Mouse (Mus musculus): ENCODE measurements around the gene Cinp. TPM values are rescaled to one million over a fixed set of nuclear protein-coding genes. Genes with fewer than 3 reads are reported as not detected.
"Not testable (repeated sequence)": the region's sequence is repeated elsewhere in the genome, so short reads cannot be mapped to it uniquely, and the experiment has no call there.

The Cinp gene
- polyA plus RNA-seq, 1 experiment from 2014 or later: 66.9 TPM

DNA sequence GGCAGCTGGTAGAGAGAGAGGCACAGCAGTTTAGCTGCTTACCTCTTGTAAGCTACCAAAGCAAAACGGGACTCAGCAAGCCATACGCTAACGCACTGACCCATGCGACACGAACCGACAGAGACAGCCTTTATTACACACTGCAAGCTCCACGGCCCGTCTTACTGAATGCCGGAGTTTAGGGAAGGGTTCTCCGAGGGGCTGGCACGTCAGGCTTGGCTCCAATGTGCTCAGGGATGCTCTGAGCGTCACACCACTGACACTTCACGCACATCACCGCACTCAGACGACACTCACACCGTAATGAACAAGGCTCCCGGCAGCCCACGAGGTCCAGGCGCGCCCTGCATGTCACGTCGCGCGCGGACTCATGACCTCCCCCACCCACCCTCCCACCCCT is 339 bp downstream of the Cinp start:
- WGBS: 1% methylated on average over 25 of the region's 25 CpGs
- peaks cover 22% of the 10 kb centered on the region for H3K4me1 ChIP-seq (replicated peaks)
- peak overlapping the region; percentile 85 for H3K4me3 ChIP-seq
- H3K27ac ChIP-seq (replicated peaks): 0 out of 2 replicates have a peak overlapping the region, but pooled peaks have one; percentile 42
- peaks cover 2% of the 10 kb centered on the region for H3K36me3 ChIP-seq
- peak overlapping the region; percentile 92 for H3K9ac ChIP-seq
- no peaks in the 10 kb centered on the region for H3K9me3 ChIP-seq
- H3K27me3 ChIP-seq: no peaks in the 10 kb centered on the region
- peak overlapping the region; percentile 98 for H3K4me2 ChIP-seq
- peak; percentile 73 for ATAC-seq (ENCODE audit: low read depth)

DNA sequence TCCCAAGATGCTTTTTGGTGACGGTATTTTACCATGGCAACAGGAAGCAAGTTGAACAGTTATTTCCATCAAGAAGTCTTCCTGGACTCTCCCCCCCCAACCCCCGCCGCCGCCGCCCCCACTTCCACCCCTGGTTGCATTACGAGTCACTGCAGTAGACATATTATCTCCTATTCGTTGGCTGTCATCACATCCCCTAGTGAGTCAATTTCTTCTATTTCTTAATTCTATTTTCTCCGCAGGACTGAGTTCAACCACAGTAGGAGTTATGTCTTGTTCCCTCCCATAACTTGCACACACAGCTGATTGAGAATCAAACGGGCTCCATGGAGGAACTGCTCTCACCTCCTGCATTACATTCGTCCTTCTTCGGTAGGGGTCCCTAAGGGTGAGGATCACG is 839 bp downstream of the Cinp start:
- Histone ChIP-seq H3K4me3 (peak overlapping the region; percentile 85), H3K9ac (peak overlapping the region; percentile 92), H3K9me3 (no peaks in the 10 kb centered on the region), H3K27me3 (no peaks in the 10 kb centered on the region), H3K4me1 (replicated peaks) (peaks cover 22% of the 10 kb centered on the region), H3K4me2 (peak overlapping the region; percentile 98), H3K27ac (replicated peaks) (no peak overlapping the region), H3K36me3 (peaks cover 7% of the 10 kb centered on the region)
- ATAC-seq (ENCODE audit: low read depth): no peak
- 51% methylated on average over 12 of the region's 12 CpGs for WGBS

DNA sequence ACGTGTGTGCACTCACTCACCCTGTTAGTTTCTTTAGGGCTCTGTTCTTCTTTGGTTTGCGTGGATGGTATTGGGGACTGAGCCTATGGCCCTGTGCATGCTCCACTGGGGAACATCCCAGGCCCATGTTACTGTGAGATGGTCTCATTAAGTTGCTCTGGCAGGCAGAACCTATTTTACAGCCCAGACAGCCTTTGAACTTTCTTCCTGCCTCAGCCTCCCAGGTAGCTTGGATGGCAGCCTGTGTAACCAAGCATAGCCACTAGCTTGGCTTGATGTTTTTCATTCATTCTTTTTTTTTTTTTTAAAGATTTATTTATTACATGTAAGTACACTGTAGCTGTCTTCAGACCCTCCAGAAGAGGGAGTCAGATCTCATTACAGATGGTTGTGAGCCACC is 3.7 kb downstream of the Cinp start:
- H3K27me3 ChIP-seq: no peaks in the 10 kb centered on the region
- peaks cover 19% of the 10 kb centered on the region for H3K4me1 ChIP-seq (replicated peaks)
- H3K36me3 ChIP-seq: peaks cover 29% of the 10 kb centered on the region
- no peak overlapping the region for H3K27ac ChIP-seq (replicated peaks)
- no peaks in the 10 kb centered on the region for H3K9me3 ChIP-seq
- ATAC-seq (ENCODE audit: low read depth): no peak
- no peak overlapping the region for H3K4me3 ChIP-seq
- 96% methylated on average over 2 of the region's 2 CpGs for WGBS
- no peak overlapping the region for H3K9ac ChIP-seq
- H3K4me2 ChIP-seq: no peak overlapping the region

DNA sequence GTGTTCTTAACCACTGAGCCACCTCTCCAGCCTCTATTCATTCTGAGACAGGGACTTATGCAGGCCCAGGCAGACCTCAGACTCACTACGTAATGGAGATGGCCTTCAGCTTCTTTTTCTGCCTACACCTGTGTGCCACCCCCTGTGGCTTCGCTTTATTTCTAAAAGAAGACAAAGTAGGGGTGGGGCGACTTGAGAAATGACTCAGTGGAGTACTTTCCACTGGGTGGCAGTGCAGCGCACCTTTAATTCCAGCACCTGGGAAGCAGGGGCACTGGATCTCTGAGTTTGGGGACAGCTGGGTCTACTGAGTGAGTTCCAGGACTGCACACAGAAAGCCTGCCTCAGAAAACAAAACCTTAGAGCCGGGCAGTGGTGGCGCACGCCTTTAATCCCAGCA is 6.7 kb downstream of the Cinp start:
- no peaks in the 10 kb centered on the region for H3K4me1 ChIP-seq (replicated peaks)
- 88% methylated on average over 7 of the region's 7 CpGs for WGBS
- H3K9me3 ChIP-seq: no peaks in the 10 kb centered on the region
- no peak for ATAC-seq (ENCODE audit: low read depth)
- peaks cover 54% of the 10 kb centered on the region for H3K36me3 ChIP-seq
- no peaks in the 10 kb centered on the region for H3K27me3 ChIP-seq
- H3K4me3 ChIP-seq: no peak overlapping the region
- H3K4me2 ChIP-seq: no peak overlapping the region
- H3K27ac ChIP-seq (replicated peaks): no peak overlapping the region
- no peak overlapping the region for H3K9ac ChIP-seq

GRCm38 (mm10) chr12:110875351-110875750 is 13.6 kb downstream of the Cinp start:
- no peak overlapping the region for H3K9ac ChIP-seq
- WGBS: 95% methylated on average over 2 of the region's 2 CpGs
- ATAC-seq (ENCODE audit: low read depth): no peak
- H3K9me3 ChIP-seq: no peaks in the 10 kb centered on the region
- H3K36me3 ChIP-seq: peaks cover 92% of the 10 kb centered on the region
- no peak overlapping the region for H3K4me2 ChIP-seq
- H3K27me3 ChIP-seq: no peaks in the 10 kb centered on the region
- H3K4me1 ChIP-seq (replicated peaks): no peaks in the 10 kb centered on the region
- H3K4me3 ChIP-seq: no peak overlapping the region
- H3K27ac ChIP-seq (replicated peaks): no peak overlapping the region

- H3K4me2 ChIP-seq: no peak overlapping the region
- 92% methylated on average over 5 of the region's 5 CpGs for WGBS
- H3K36me3 ChIP-seq: peaks cover 94% of the 10 kb centered on the region
- no peaks in the 10 kb centered on the region for H3K9me3 ChIP-seq
- no peak overlapping the region for H3K27ac ChIP-seq (replicated peaks)
- ATAC-seq (ENCODE audit: low read depth): no peak
- no peaks in the 10 kb centered on the region for H3K4me1 ChIP-seq (replicated peaks)
- no peak overlapping the region for H3K9ac ChIP-seq
- no peaks in the 10 kb centered on the region for H3K27me3 ChIP-seq
- no peak overlapping the region for H3K4me3 ChIP-seq
Measured at GRCm38 (mm10) chr12:110871247-110871646, 17.7 kb downstream of the Cinp start.

GRCm38 (mm10) chr12:110870107-110870506 is 18.8 kb downstream of the Cinp start:
- no peaks in the 10 kb centered on the region for H3K4me1 ChIP-seq (replicated peaks)
- 90% methylated on average over 4 of the region's 4 CpGs for WGBS
- H3K9me3 ChIP-seq: no peaks in the 10 kb centered on the region
- H3K4me2 ChIP-seq: no peak overlapping the region
- no peak for ATAC-seq (ENCODE audit: low read depth)
- no peak overlapping the region for H3K4me3 ChIP-seq
- H3K27ac ChIP-seq (replicated peaks): no peak overlapping the region
- peaks cover 93% of the 10 kb centered on the region for H3K36me3 ChIP-seq
- no peak overlapping the region for H3K9ac ChIP-seq
- no peaks in the 10 kb centered on the region for H3K27me3 ChIP-seq

DNA sequence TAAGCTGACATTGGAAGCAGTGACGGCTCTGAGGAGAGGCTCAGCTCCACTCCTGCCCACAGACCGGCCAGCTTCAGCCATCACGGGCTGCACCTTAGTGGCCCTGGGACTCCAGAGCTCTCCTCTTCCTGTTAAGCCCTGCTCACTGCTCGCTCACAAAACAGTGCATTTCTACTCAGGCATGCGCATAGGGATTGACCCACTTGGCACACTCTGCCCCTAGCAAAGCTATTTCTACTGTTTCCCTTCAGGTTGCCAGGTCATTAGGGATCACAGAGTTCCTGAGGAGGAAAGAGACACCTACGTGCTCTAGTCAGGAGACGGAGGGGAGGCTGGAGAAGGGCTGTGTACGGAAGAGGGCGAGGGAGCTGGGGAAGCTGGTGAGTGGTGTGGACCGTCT is 23.0 kb downstream of the Cinp start:
- Histone ChIP-seq H3K4me1 (replicated peaks) (no peaks in the 10 kb centered on the region), H3K27ac (replicated peaks) (no peak overlapping the region), H3K36me3 (peaks cover 81% of the 10 kb centered on the region), H3K4me2 (no peak overlapping the region), H3K4me3 (no peak overlapping the region), H3K27me3 (no peaks in the 10 kb centered on the region), H3K9me3 (no peaks in the 10 kb centered on the region), H3K9ac (no peak overlapping the region)
- 90% methylated on average over 10 of the region's 10 CpGs for WGBS
- ATAC-seq (ENCODE audit: low read depth): no peak

DNA sequence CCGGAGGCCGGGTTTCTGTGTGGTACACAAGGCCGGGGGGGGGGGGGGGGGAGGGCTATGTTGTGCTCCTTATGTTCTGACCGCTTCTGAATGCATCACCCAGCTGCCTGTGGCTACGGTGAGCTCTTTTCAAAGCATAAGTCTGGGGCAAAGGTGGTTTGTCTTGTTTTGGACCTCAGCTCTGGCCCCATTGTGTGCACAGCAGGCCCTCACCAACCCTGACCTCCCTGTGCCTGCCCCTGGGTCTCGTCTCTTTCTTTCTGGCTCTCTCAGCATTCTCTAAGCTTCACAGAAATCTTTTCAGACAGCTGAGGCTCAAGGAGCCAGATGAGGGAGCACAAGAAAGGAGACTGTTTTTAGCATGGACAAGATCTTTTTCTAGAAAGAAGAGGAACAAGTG is 23.4 kb downstream of the Cinp start:
- H3K4me1 ChIP-seq (replicated peaks): no peaks in the 10 kb centered on the region
- H3K9ac ChIP-seq: no peak overlapping the region
- H3K36me3 ChIP-seq: peaks cover 77% of the 10 kb centered on the region
- no peak overlapping the region for H3K4me3 ChIP-seq
- H3K27ac ChIP-seq (replicated peaks): no peak overlapping the region
- ATAC-seq (ENCODE audit: low read depth): no peak
- H3K9me3 ChIP-seq: no peaks in the 10 kb centered on the region
- no peak overlapping the region for H3K4me2 ChIP-seq
- WGBS: 66% methylated on average over 6 of the region's 6 CpGs
- H3K27me3 ChIP-seq: no peaks in the 10 kb centered on the region

- peaks cover 72% of the 10 kb centered on the region for H3K36me3 ChIP-seq
- ATAC-seq (ENCODE audit: low read depth): no peak
- WGBS: 95% methylated on average over 6 of the region's 6 CpGs
Measured at GRCm38 (mm10) chr12:110864008-110864407, 24.9 kb downstream of the Cinp start.

DNA sequence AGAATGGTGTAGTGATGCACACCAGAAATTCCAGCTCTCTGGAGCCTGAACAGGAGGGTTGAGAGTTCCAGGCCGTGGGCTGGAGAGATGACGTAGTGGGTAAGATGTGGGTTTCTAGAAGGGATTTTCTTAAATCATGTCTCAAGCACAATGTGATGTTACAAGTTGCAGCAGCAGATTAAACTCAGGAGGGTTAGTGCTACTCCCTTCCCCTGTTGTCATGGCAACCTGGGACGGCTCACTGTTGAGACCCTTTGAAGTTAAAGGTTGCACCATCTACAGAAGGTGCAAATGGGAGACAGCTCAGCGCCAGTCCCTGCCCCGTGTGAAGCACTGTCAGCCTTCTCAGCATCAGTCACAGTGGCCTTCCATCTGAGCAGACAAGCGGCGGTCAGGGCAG is 27.7 kb downstream of the Cinp start:
- Histone ChIP-seq H3K9ac (no peak overlapping the region), H3K4me2 (no peak overlapping the region), H3K36me3 (peaks cover 54% of the 10 kb centered on the region), H3K9me3 (no peaks in the 10 kb centered on the region), H3K4me3 (no peak overlapping the region), H3K27me3 (no peaks in the 10 kb centered on the region), H3K4me1 (replicated peaks) (no peaks in the 10 kb centered on the region), H3K27ac (replicated peaks) (no peak overlapping the region)
- ATAC-seq (ENCODE audit: low read depth): no peak
- WGBS: 48% methylated on average over 7 of the region's 7 CpGs

More at GRCm38 (mm10) chr12:110864008-110864407, 24.9 kb downstream of the Cinp start:
- Histone ChIP-seq H3K4me3 (no peak overlapping the region), H3K9me3 (no peaks in the 10 kb centered on the region), H3K9ac (no peak overlapping the region), H3K4me1 (replicated peaks) (no peaks in the 10 kb centered on the region), H3K4me2 (no peak overlapping the region), H3K27ac (replicated peaks) (no peak overlapping the region), H3K27me3 (no peaks in the 10 kb centered on the region)

DNA sequence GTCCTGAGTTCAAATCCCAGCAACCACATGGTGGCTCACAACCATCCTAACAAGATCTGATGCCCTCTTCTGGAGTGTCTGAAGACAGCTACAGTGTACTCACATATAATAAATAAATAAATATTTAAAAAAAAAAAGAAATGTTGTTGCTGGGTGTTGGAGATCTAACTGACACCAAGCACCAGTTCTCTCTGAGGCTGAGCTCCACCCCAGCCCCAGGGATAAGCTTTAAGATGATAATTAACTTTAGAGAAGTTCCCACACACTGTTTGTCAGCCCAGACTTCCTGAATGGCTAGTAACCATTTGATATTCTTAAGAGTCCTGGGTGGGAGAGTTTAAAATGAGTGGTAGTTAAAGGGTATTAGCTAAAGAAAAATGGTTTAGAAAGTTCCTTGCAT is 28.7 kb downstream of the Cinp start:
- H3K36me3 ChIP-seq: peaks cover 54% of the 10 kb centered on the region
- H3K9ac ChIP-seq: no peak overlapping the region
- no peak for ATAC-seq (ENCODE audit: low read depth)
- no peak overlapping the region for H3K4me3 ChIP-seq
- no peaks in the 10 kb centered on the region for H3K4me1 ChIP-seq (replicated peaks)
- no peak overlapping the region for H3K27ac ChIP-seq (replicated peaks)
- H3K4me2 ChIP-seq: no peak overlapping the region
- no peaks in the 10 kb centered on the region for H3K9me3 ChIP-seq
- no peaks in the 10 kb centered on the region for H3K27me3 ChIP-seq

GRCm38 (mm10) chr12:110858681-110859080 is 30.3 kb downstream of the Cinp start:
- H3K9ac ChIP-seq; H3K4me3 ChIP-seq; H3K4me1 ChIP-seq (replicated peaks); ATAC-seq (ENCODE audit: low read depth); H3K27me3 ChIP-seq; H3K9me3 ChIP-seq; H3K4me2 ChIP-seq; H3K27ac ChIP-seq (replicated peaks): not testable (repeated sequence)
- peaks cover 47% of the 10 kb centered on the region for H3K36me3 ChIP-seq
- WGBS: 95% methylated on average over 15 of the region's 15 CpGs

Data from neural tube, embryonic 13.5 days (tissue).